In genomic region chr2:157278717-157279415, GRCm38 (mm10) we compare ENCODE assay signal across 1 mouse cellular context.
TF ChIP-seq lines count a peak whose summit lies in the region.

Rpn2 (plus strand) TSS chr2:157279017.

TF ChIP-seq in MEL, 35 proteins besides CTCF, POLR2A, EP300 and RAD21 (continued from another document):
- peak; percentile 99; the same call in 1 of the 2 replicates for TF ChIP-seq CHD1 (IDR thresholded peaks at IDR 0.05; ENCODE audit: low read depth, low read length)
- peak; percentile 76 for TF ChIP-seq GATA1 (IDR thresholded peaks at IDR 0.05; ENCODE audit: low read depth, low read length)
- TF ChIP-seq ZC3H11A (IDR thresholded peaks at IDR 0.05; ENCODE audit: low read depth, low read length) = no peak
- TF ChIP-seq HCFC1 (IDR thresholded peaks at IDR 0.05; ENCODE audit: low read depth, low read length) = peak; percentile 78
- peak; percentile 23; the same call in 1 of the 2 replicates for TF ChIP-seq NRF1 (IDR thresholded peaks at IDR 0.05; ENCODE audit: insufficient read depth, low read depth, low read length, poor library complexity, severe bottlenecking)
